Mouse (Mus musculus) heart, adult 2 months (tissue): ENCODE measurements at regions not wholly inside any gene's neighbourhood (a gene's known extent, or its start where the extent isn't known, plus 50 kb on each side); places are given as distances from the start of the nearest gene placed in this dataset.

Source experiments
- DNase-seq, 2 experiments: peaks; one replicate each; pipeline ENCODE4 v3.0.0; 2021
- H3K27ac ChIP-seq: fragments of 200-600 bp; 2 replicates; pipeline ENCODE4 v1.8.1; 2022
- H3K27me3 ChIP-seq: fragments of 200-500 bp; 2 replicates; pipeline ENCODE4 v1.6.1; 2012; ENCODE audit warnings: mild to moderate bottlenecking, low read length, inconsistent platforms, mixed read lengths; ENCODE audit not compliant: control insufficient read depth, insufficient read depth
- H3K36me3 ChIP-seq: fragments of 200-500 bp; 2 replicates; pipeline ENCODE4 v1.6.1; 2012; ENCODE audit warnings: low read length, inconsistent platforms; ENCODE audit not compliant: control insufficient read depth, insufficient read depth
- H3K4me1 ChIP-seq: fragments of 200-500 bp; 2 replicates; pipeline ENCODE4 v1.6.1; 2011; ENCODE audit warnings: low read length; ENCODE audit not compliant: control insufficient read depth, insufficient read depth
- H3K4me3 ChIP-seq: fragments of 200-600 bp; 2 replicates; pipeline ENCODE4 v1.8.1; 2022
- H3K79me2 ChIP-seq: fragments of 200-500 bp; replicated peaks from 2 replicates; pipeline ENCODE4 v1.6.1; 2012; ENCODE audit warnings: mild to moderate bottlenecking, inconsistent platforms, low read length, moderate library complexity, mixed read lengths; ENCODE audit not compliant: control insufficient read depth, insufficient read depth
- H3K9ac ChIP-seq: fragments of 200-500 bp; 2 replicates; pipeline ENCODE4 v1.6.1; 2012; ENCODE audit warnings: low read depth, mild to moderate bottlenecking, control low read depth, inconsistent platforms, low read length, mixed read lengths
- CTCF ChIP-seq: fragments of 200-600 bp; IDR thresholded peaks from 2 replicates; pipeline ENCODE4 v1.8.1; 2022; ENCODE audit warnings: antibody characterized with exemption, mild to moderate bottlenecking, moderate library complexity
- EP300 ChIP-seq: fragments of 200-500 bp; IDR thresholded peaks from 2 replicates; pipeline ENCODE4 v1.6.1; 2011; ENCODE audit warnings: low read depth, low read length, control low read depth; ENCODE audit not compliant: insufficient read depth
- POLR2A ChIP-seq: fragments of 200-500 bp; IDR thresholded peaks from 2 replicates; pipeline ENCODE4 v1.6.1; 2011; ENCODE audit warnings: mild to moderate bottlenecking, low read depth, low read length, control low read depth; ENCODE audit not compliant: insufficient read depth
- WGBS: fragments of 180-500 bp; shearing (Covaris S2); methylation state at CpG from one replicate; pipeline ENCODE4 v1.1.7; 2018; 5-methylcytosine and 5-hydroxymethylcytosine counted together
- intact Hi-C: fragments of 180-260 bp; cut with DNase I; formaldehyde crosslinking; loops from one replicate; pipeline ENCODE4 v1.15.1; 2025

DNA sequence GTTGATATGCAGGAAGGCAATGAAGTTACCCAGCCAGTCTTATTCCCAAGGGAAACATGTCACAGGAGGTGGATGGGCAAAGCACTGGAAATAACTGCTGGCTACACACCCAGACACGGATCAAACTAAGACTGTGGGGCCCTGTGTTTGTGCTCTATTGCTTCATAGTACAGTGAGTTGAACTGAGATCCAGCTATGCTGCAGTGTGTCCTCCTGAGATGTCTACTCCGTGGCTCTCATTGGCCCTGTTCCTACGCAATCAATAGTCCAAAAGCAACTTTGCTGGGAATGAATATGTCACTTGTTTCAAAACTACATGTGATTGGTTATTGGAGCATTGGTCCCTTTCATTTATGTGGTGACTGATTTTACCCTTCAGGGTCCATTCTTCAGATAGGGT lies 213.8 kb upstream of the Bmp2 start:
- WGBS = 72% methylated on average over 3 of the region's 3 CpGs
- Histone ChIP-seq H3K4me3 (no peak overlapping the region), H3K4me1 (no peaks in the 10 kb centered on the region), H3K36me3 (no peaks in the 10 kb centered on the region), H3K9ac (no peak overlapping the region), H3K27ac (no peak overlapping the region), H3K79me2 (no peaks in the 10 kb centered on the region), H3K27me3 (no peaks in the 10 kb centered on the region)
- intact Hi-C loops = no loop called here
- no peak for TF ChIP-seq CTCF
- TF ChIP-seq POLR2A = no peak
- TF ChIP-seq EP300 = no peak
- no peak for DNase-seq

DNA sequence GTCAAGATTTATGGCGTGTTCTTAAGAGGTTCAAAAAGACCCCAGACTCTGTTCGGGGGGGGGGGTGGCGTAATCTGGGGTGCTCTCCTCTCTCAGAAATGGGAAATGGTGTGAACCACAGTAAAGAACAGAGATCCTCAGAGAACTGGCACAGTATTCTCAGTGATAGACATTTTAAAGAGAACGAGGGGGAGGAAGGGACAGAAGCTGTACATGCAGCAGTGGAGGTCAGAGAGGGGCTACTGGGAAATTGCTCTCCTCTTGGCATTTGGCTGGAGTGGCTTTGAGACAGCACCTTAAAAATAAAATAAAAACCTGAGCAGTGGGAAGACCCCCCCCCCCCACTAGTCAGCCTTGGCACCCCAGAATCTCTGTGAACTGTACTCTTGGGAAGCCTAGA lies 210.6 kb upstream of the Bmp2 start:
- no peaks in the 10 kb centered on the region for H3K36me3 ChIP-seq
- DNase-seq = no peak
- 78% methylated on average over 4 of the region's 4 CpGs for WGBS
- H3K79me2 ChIP-seq = no peaks in the 10 kb centered on the region
- H3K27ac ChIP-seq = no peak overlapping the region
- intact Hi-C loops = no loop called here
- H3K4me3 ChIP-seq = no peak overlapping the region
- no peak overlapping the region for H3K9ac ChIP-seq
- no peaks in the 10 kb centered on the region for H3K27me3 ChIP-seq
- TF ChIP-seq CTCF (no peak), EP300 (no peak), POLR2A (no peak)
- no peaks in the 10 kb centered on the region for H3K4me1 ChIP-seq

DNA sequence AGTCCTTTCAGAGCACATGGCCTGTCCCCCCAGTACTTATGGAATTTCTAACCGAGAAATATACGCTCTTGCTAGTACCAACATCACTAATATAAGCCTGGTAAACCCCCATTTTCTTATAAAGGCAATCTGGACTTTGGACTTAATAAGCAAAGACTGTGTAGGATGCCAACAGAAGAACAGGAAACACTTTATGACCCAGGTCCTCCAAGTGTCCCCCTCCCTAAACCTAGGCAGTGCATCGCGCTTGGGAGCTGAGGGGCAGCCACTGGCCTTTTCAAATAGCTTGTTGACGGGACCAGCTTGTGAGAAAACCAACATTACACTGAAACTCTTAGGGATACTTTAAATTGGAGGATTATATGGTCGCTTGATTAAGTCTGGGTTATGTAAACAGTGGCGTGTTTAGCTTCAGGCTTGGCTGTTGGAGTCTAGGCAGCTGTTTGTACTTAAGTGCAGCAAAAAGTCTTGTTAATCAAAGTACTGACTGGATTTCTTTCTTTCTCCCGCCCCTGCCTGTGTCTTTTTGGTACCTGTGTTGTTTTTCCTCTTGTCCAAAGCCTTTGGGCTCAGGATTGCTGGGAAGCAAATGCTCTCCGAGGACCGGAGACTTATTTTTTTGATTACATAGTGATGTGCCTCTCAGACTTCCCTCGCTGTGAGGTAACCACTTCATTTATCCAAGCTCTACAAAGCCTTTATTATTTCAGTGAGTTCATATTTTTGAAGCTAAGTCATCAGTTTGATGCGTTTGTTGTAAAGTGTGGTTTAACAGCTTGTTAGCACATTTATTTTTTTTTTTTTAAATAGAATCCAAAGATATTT lies 205.8 kb upstream of the Bmp2 start:
- TF ChIP-seq POLR2A = no peak
- TF ChIP-seq CTCF = no peak
- TF ChIP-seq EP300 = no peak
- WGBS = 56% methylated on average over 12 of the region's 12 CpGs
- no peak overlapping the region for H3K27ac ChIP-seq

DNA sequence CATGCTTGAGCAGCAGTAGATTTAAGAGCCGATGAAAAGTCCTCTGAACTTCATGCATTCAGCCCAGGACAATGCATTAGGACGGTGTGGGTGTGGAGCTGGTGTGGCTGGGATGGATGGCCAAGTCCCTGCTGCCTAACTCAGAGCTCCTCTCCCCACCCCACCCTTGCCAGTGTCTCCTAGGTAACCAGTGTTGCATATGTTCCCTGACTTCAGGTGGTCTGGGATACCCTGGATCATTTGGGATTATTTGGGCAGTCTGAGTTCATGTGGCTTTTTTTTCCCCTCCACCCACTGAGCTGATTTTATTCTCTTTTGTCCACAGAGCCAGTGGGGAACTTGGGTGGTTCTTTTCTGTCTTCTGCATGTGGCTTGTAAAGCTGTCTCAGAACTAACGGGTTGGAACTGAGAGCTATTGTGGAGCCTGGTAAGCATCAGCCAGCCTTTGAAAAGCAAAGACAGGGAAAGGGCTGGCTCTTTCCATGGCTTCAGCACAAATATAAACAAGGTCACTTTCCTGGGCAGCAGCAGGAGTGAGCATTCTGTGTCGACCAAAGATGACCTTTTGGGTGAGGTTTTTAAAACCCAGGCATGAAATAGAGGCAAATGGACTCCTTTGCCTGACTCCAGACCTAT lies 205.1 kb upstream of the Bmp2 start:
- no peaks in the 10 kb centered on the region for H3K79me2 ChIP-seq
- no peak overlapping the region for H3K27ac ChIP-seq

More for the DNA sequence above, 205.8 kb upstream of the Bmp2 start:
- Histone ChIP-seq H3K9ac (no peak overlapping the region), H3K27me3 (no peaks in the 10 kb centered on the region), H3K4me3 (no peak overlapping the region), H3K79me2 (no peaks in the 10 kb centered on the region), H3K36me3 (no peaks in the 10 kb centered on the region), H3K4me1 (no peaks in the 10 kb centered on the region)
- intact Hi-C loops = no loop called here
- DNase-seq = no peak

DNA sequence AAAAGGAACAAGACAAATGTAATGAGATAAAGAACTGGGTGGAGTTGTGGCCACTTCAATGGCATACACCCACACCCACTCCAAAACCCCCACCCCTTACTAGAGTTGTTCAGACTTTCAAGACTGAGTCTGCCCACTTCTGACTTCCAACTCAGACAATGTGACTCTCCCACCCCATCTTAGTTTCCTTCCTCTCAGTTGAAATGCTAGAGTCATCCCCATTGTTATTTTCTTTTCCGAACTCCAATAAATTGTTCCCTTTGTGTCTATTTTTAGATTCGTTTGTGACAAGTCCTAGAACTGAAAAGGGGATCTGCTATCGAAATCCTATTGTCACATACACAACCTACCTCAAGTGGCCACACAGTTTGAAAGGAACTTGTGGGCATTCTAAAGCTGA lies 200.7 kb upstream of the Bmp2 start:
- Histone ChIP-seq H3K79me2 (no peaks in the 10 kb centered on the region), H3K27ac (no peak overlapping the region), H3K9ac (no peak overlapping the region), H3K36me3 (no peaks in the 10 kb centered on the region), H3K27me3 (no peaks in the 10 kb centered on the region), H3K4me1 (no peaks in the 10 kb centered on the region), H3K4me3 (no peak overlapping the region)
- 36% methylated on average over 3 of the region's 3 CpGs for WGBS
- no peak for DNase-seq
- intact Hi-C loops = no loop called here
- TF ChIP-seq EP300 = no peak
- TF ChIP-seq POLR2A = no peak
- no peak for TF ChIP-seq CTCF

More for the DNA sequence above, 205.1 kb upstream of the Bmp2 start:
- no peaks in the 10 kb centered on the region for H3K36me3 ChIP-seq
- no peak for DNase-seq
- H3K4me1 ChIP-seq = no peaks in the 10 kb centered on the region
- no peak overlapping the region for H3K4me3 ChIP-seq
- H3K27me3 ChIP-seq = no peaks in the 10 kb centered on the region
- TF ChIP-seq CTCF (no peak), POLR2A (no peak), EP300 (no peak)
- WGBS = 33% methylated on average over 4 of the region's 4 CpGs
- no peak overlapping the region for H3K9ac ChIP-seq
- intact Hi-C loops = no loop called here

DNA sequence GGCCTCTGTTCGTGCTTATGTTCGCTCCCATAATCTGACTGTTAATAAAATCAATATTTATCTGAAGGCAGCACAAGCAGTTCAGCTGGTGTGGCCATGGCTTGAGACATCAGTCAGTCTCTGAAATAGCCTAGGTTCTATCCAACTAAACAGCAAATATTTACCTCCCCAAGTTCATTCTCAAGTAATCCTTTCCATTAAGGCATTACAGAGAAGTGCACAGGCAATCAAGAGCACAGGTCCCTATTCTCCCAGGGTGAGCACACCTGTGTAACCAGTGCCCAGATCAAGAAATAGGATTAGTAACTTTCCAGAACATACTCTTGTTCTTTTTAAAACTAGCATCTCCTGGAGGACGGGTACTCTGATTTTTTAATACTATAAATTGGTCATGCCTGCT lies 199.2 kb upstream of the Bmp2 start:
- Histone ChIP-seq H3K4me1 (no peaks in the 10 kb centered on the region), H3K9ac (no peak overlapping the region), H3K36me3 (no peaks in the 10 kb centered on the region), H3K4me3 (no peak overlapping the region), H3K27me3 (no peaks in the 10 kb centered on the region), H3K27ac (no peak overlapping the region), H3K79me2 (no peaks in the 10 kb centered on the region)
- no peak for DNase-seq
- 95% methylated on average over 3 of the region's 3 CpGs for WGBS
- TF ChIP-seq EP300 (no peak), POLR2A (no peak), CTCF (no peak)
- intact Hi-C loops = no loop called here
